Mouse (Mus musculus) limb, embryonic 13.5 days (tissue): ENCODE measurements at regions not wholly inside any gene's neighbourhood (a gene's known extent, or its start where the extent isn't known, plus 50 kb on each side); places are given as distances from the start of the nearest gene placed in this dataset.
A peak's percentile ranks its signal among the peaks of the same experiment; 100 is the strongest.

Source experiments
- ATAC-seq: fragments of 200-750 bp; cut with Nextera tagmentation; 2 replicates; pipeline ENCODE4 v1.8.0; 2017; ENCODE audit warnings: low read depth, moderate number of reproducible peaks, moderate TSS enrichment; ENCODE audit not compliant: low FRiP score
- H3K27ac ChIP-seq: fragments of 300-500 bp; sonication (generic); 2 replicates; pipeline ENCODE4 v1.5.1; 2015; ENCODE audit warnings: inconsistent platforms, mild to moderate bottlenecking, moderate library complexity
- H3K27me3 ChIP-seq: fragments of 300-500 bp; sonication (generic); 2 replicates; pipeline ENCODE4 v1.6.1; 2015; ENCODE audit warnings: mild to moderate bottlenecking, inconsistent platforms
- H3K36me3 ChIP-seq: fragments of 300-500 bp; sonication (generic); 2 replicates; pipeline ENCODE4 v1.6.1; 2015; ENCODE audit warnings: inconsistent platforms, mild to moderate bottlenecking, moderate library complexity
- H3K4me1 ChIP-seq: fragments of 300-500 bp; sonication (generic); 2 replicates; pipeline ENCODE4 v1.6.1; 2015; ENCODE audit warnings: inconsistent platforms
- H3K4me2 ChIP-seq: fragments of 300-500 bp; sonication (generic); replicated peaks from 2 replicates; pipeline ENCODE4 v1.6.1; 2015; ENCODE audit warnings: inconsistent platforms, mild to moderate bottlenecking, moderate library complexity
- H3K4me3 ChIP-seq: fragments of 300-500 bp; sonication (generic); 2 replicates; pipeline ENCODE4 v1.5.1; 2015; ENCODE audit warnings: moderate library complexity, mild to moderate bottlenecking, inconsistent platforms
- H3K9ac ChIP-seq: fragments of 300-500 bp; sonication (generic); 2 replicates; pipeline ENCODE4 v1.6.1; 2015; ENCODE audit warnings: mild to moderate bottlenecking, inconsistent platforms
- H3K9me3 ChIP-seq: fragments of 300-500 bp; sonication (generic); 2 replicates; pipeline ENCODE4 v1.6.1; 2016; ENCODE audit warnings: inconsistent platforms
- WGBS: fragments of 180-500 bp; shearing (Covaris S2); methylation state at CpG from one replicate; pipeline ENCODE4 v1.1.7; 2015; 5-methylcytosine and 5-hydroxymethylcytosine counted together

DNA sequence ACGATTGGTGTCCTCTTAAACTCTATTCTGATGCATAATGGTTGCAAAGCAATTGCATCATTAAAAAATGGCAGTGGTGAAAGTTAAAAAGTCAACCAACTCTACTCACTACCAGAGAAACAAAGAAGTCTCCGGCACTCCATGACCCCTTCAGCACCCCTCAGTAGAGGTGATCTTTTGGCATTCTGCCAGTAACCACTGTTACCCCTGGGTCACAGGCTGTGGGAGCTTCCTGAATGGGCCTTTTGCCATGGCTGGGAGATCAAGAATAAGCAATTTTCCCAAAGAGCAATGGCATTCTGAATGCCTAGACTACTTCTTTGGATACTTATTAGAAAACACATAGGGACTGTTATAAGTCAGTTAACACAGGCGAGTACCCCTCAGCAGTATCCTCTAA is 391.2 kb downstream of the Nuf2 start:
- no peak for ATAC-seq
- Histone ChIP-seq H3K27ac (no peak overlapping the region), H3K4me1 (no peaks in the 10 kb centered on the region; the same call in 1 of the 2 replicates), H3K4me2 (no peak overlapping the region), H3K4me3 (no peak overlapping the region), H3K9me3 (peaks cover 6% of the 10 kb centered on the region; the same call in 1 of the 2 replicates), H3K27me3 (0 out of 2 replicates have a peak, but pooled peaks cover 3% of the 10 kb centered on the region), H3K36me3 (no peaks in the 10 kb centered on the region), H3K9ac (no peak overlapping the region)
- 85% methylated on average over 3 of the region's 3 CpGs for WGBS

- 68% methylated on average over 5 of the region's 5 CpGs for WGBS
- ATAC-seq: no peak
- peaks cover 6% of the 10 kb centered on the region; the same call in 1 of the 2 replicates for H3K9me3 ChIP-seq
- H3K27me3 ChIP-seq: 0 out of 2 replicates have a peak, but pooled peaks cover 3% of the 10 kb centered on the region
- no peak overlapping the region for H3K9ac ChIP-seq
- H3K4me2 ChIP-seq: no peak overlapping the region
- no peak overlapping the region for H3K27ac ChIP-seq
- H3K36me3 ChIP-seq: no peaks in the 10 kb centered on the region
- H3K4me1 ChIP-seq: no peaks in the 10 kb centered on the region; the same call in 1 of the 2 replicates
- no peak overlapping the region for H3K4me3 ChIP-seq
Observed at GRCm38 (mm10) chr1:169139507-169139906, 391.8 kb downstream of the Nuf2 start.

GRCm38 (mm10) chr1:169139184-169139486 is 392.1 kb downstream of the Nuf2 start:
- no peaks in the 10 kb centered on the region; the same call in 1 of the 2 replicates for H3K4me1 ChIP-seq
- ATAC-seq: no peak
- 40% methylated on average over 2 of the region's 2 CpGs for WGBS
- H3K36me3 ChIP-seq: no peaks in the 10 kb centered on the region
- 0 out of 2 replicates have a peak, but pooled peaks cover 3% of the 10 kb centered on the region for H3K27me3 ChIP-seq
- no peak overlapping the region for H3K27ac ChIP-seq
- H3K9me3 ChIP-seq: peaks cover 6% of the 10 kb centered on the region; the same call in 1 of the 2 replicates
- no peak overlapping the region for H3K4me2 ChIP-seq
- no peak overlapping the region for H3K4me3 ChIP-seq
- H3K9ac ChIP-seq: no peak overlapping the region

DNA sequence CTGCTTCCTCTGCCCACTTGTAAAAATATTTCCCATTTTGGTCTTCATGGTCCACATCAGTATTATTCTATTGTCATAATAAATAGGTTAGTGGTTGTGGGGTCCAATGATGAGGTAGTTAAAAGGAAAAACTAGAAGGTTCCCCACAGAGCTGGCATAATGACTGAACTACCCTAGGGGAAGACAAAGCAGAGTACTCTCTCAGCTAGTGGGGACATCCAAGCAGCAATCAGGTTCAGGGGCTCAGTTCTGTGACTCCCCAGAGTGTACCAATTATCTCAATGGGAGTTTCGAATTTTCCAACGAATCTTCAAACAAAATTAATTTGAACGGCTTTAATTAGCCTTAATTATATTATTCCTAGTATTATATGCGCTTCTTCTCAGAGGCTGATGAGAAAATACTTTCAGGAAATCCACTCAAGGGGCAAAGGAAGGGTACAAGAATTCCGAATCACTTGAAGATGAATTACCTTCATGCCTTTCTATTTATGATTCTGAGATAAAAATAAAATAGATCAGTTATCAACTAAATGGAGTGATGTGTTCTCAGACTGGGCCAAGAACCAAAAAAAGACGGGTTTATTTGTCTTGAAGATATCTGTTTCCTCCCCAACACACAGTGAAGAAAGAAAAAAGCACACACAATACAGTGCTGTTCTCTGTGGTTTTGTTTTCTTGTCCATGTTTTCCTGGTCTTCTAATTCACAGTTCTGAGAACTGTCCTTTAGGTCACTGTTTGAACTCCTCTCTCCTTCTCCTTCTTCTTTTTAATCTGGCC is 392.7 kb downstream of the Nuf2 start:
- Histone ChIP-seq H3K4me3 (no peak overlapping the region), H3K4me2 (no peak overlapping the region), H3K27ac (no peak overlapping the region), H3K4me1 (no peaks in the 10 kb centered on the region; the same call in 1 of the 2 replicates), H3K9ac (no peak overlapping the region), H3K27me3 (0 out of 2 replicates have a peak, but pooled peaks cover 3% of the 10 kb centered on the region), H3K36me3 (no peaks in the 10 kb centered on the region), H3K9me3 (0 out of 2 replicates have a peak, but pooled peaks cover under 1% of the 10 kb centered on the region)
- 63% methylated on average over 6 of the region's 6 CpGs for WGBS
- ATAC-seq: no peak

GRCm38 (mm10) chr1:169135542-169135941 is 395.7 kb downstream of the Nuf2 start:
- H3K4me1 ChIP-seq: no peaks in the 10 kb centered on the region; the same call in 1 of the 2 replicates
- no peaks in the 10 kb centered on the region for H3K9me3 ChIP-seq
- ATAC-seq: no peak
- H3K27ac ChIP-seq: no peak overlapping the region
- H3K4me3 ChIP-seq: no peak overlapping the region
- no peak overlapping the region for H3K4me2 ChIP-seq
- 0 out of 2 replicates have a peak, but pooled peaks cover 3% of the 10 kb centered on the region for H3K27me3 ChIP-seq
- H3K9ac ChIP-seq: no peak overlapping the region
- no peaks in the 10 kb centered on the region for H3K36me3 ChIP-seq

- 0 out of 2 replicates have a peak, but pooled peaks cover 3% of the 10 kb centered on the region for H3K4me1 ChIP-seq
- WGBS: 58% methylated on average over 4 of the region's 4 CpGs
- no peaks in the 10 kb centered on the region for H3K9me3 ChIP-seq
- H3K27me3 ChIP-seq: no peaks in the 10 kb centered on the region; the same call in 1 of the 2 replicates
- H3K27ac ChIP-seq: no peak overlapping the region
- H3K4me2 ChIP-seq: no peak overlapping the region
- H3K4me3 ChIP-seq: no peak overlapping the region
- no peak overlapping the region for H3K9ac ChIP-seq
- no peaks in the 10 kb centered on the region for H3K36me3 ChIP-seq
- ATAC-seq: no peak
Observed at GRCm38 (mm10) chr1:169103669-169104068, 427.6 kb downstream of the Nuf2 start.

GRCm38 (mm10) chr1:169103113-169103512 is 428.2 kb downstream of the Nuf2 start:
- Histone ChIP-seq H3K36me3 (no peaks in the 10 kb centered on the region), H3K4me1 (0 out of 2 replicates have a peak, but pooled peaks cover 3% of the 10 kb centered on the region), H3K9ac (no peak overlapping the region), H3K27me3 (no peaks in the 10 kb centered on the region; the same call in 1 of the 2 replicates), H3K4me2 (no peak overlapping the region), H3K4me3 (no peak overlapping the region), H3K27ac (no peak overlapping the region), H3K9me3 (no peaks in the 10 kb centered on the region)
- no peak for ATAC-seq
- WGBS: 56% methylated on average over 2 of the region's 2 CpGs

DNA sequence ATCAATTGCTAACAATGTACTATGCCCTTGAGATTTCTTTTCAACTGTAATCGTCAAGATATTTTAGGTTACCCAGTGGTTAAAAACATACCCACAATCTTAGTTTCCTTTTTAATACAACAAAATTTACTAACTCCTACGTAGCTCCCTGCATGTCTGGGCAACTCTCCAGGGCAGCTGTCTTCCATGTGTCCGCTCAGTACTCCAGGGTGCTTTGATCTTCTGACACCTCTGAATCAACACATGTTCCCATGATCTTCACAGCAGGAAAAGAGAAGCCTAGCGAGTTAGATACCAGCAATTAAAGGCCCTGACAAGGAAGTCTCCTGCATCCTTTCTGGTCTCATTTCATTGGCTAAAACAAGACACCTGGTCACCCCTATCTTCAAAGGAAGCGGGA is 432.0 kb downstream of the Nuf2 start:
- H3K36me3 ChIP-seq: no peaks in the 10 kb centered on the region
- H3K4me1 ChIP-seq: 0 out of 2 replicates have a peak, but pooled peaks cover 3% of the 10 kb centered on the region
- ATAC-seq: peak; percentile 44; the same call in 1 of the 2 replicates
- no peak overlapping the region for H3K4me3 ChIP-seq
- 34% methylated on average over 5 of the region's 5 CpGs for WGBS
- no peak overlapping the region for H3K27ac ChIP-seq
- no peaks in the 10 kb centered on the region for H3K27me3 ChIP-seq
- no peak overlapping the region for H3K4me2 ChIP-seq
- no peaks in the 10 kb centered on the region for H3K9me3 ChIP-seq
- H3K9ac ChIP-seq: no peak overlapping the region

DNA sequence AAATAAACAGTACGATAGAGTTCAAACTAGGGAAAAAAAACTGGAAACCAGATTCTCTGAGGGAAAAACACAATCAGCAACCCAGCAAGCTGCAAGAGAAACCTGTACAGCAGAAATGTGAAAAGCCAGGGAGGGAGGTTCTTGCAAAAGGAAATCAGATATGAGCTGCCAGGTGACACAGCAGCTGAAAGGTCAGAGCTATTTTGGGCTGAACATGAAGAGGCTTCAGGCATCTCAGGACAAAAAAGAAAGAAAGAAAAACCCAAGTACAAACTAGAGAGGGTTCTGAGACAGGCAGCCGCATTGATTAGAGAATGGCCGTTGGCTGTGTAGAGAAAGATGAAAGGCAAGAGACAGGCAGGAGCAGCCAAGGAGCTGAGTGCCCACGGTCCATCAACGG is 434.5 kb downstream of the Nuf2 start:
- Histone ChIP-seq H3K9ac (no peak overlapping the region), H3K4me3 (no peak overlapping the region), H3K36me3 (no peaks in the 10 kb centered on the region), H3K27me3 (no peaks in the 10 kb centered on the region), H3K4me2 (no peak overlapping the region), H3K4me1 (no peaks in the 10 kb centered on the region), H3K27ac (no peak overlapping the region), H3K9me3 (no peaks in the 10 kb centered on the region)
- 29% methylated on average over 5 of the region's 5 CpGs for WGBS
- ATAC-seq: no peak

DNA sequence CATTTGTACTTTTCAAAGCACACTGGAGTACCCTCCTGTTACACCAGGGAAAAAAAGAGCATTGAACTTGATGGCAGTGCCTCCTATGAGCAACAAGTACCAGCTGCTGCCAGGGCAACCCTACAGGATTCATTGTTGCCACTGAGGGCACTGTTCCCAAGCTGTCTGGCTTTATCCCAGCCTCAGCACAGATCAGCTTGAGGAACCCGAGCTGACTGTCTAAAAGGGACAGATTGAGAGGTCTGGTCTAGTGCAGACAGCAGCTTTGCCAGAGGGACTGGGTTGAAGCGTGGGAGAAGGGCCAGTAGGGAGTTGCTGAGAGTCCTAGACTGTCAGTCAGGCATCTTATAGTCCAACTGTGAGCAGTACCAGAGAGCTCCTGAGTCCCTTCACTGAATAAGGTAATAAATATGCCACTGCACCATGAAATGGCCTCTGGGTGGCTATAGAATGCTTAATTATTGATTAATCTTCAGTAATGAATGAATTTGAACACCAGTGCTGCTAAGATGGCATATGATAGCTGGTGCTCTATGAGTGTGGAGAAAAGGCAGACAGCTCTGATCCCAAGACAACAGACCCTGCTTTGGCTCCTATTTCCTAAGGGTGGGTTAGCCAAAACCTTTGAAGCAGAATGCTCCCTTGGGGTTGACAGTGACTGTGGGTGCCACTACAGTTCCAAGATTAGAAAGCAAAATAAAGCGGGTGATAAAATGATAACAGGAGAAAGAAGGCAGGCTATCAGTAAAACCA is 437.5 kb downstream of the Nuf2 start:
- Histone ChIP-seq H3K9ac (no peak overlapping the region), H3K36me3 (no peaks in the 10 kb centered on the region), H3K27ac (no peak overlapping the region), H3K27me3 (no peaks in the 10 kb centered on the region), H3K4me2 (no peak overlapping the region), H3K4me3 (no peak overlapping the region), H3K9me3 (no peaks in the 10 kb centered on the region), H3K4me1 (no peaks in the 10 kb centered on the region)
- WGBS: 66% methylated on average over 3 of the region's 3 CpGs
- no peak for ATAC-seq

GRCm38 (mm10) chr1:169086032-169086431 is 445.2 kb downstream of the Nuf2 start:
- Histone ChIP-seq H3K9ac (no peak overlapping the region), H3K27ac (no peak overlapping the region), H3K9me3 (no peaks in the 10 kb centered on the region), H3K27me3 (no peaks in the 10 kb centered on the region), H3K4me1 (no peaks in the 10 kb centered on the region), H3K36me3 (no peaks in the 10 kb centered on the region), H3K4me2 (no peak overlapping the region), H3K4me3 (no peak overlapping the region)
- no peak for ATAC-seq
- 69% methylated on average over 3 of the region's 3 CpGs for WGBS

GRCm38 (mm10) chr1:169080686-169081085 is 450.6 kb downstream of the Nuf2 start:
- no peak for ATAC-seq
- H3K4me2 ChIP-seq: no peak overlapping the region
- H3K4me3 ChIP-seq: no peak overlapping the region
- H3K27me3 ChIP-seq: no peaks in the 10 kb centered on the region
- no peak overlapping the region for H3K9ac ChIP-seq
- no peaks in the 10 kb centered on the region for H3K4me1 ChIP-seq
- no peaks in the 10 kb centered on the region for H3K36me3 ChIP-seq
- WGBS: 88% methylated on average over 1 of the region's 1 CpGs
- no peaks in the 10 kb centered on the region for H3K9me3 ChIP-seq
- no peak overlapping the region for H3K27ac ChIP-seq
